Mouse (Mus musculus) lung, adult 2 months (tissue): ENCODE measurements around the gene Tbc1d25.

ENCODE experiments used
- CTCF ChIP-seq: fragments of 200-500 bp; IDR thresholded peaks from 2 replicates; pipeline ENCODE4 v1.5.1; 2011; ENCODE audit warnings: mild to moderate bottlenecking, low read length, control low read depth; ENCODE audit not compliant: insufficient read depth
- POLR2A ChIP-seq: fragments of 200-500 bp; IDR thresholded peaks from 2 replicates; pipeline ENCODE4 v1.6.1; 2011; ENCODE audit warnings: low read depth, mild to moderate bottlenecking, control low read depth, low read length, borderline replicate concordance; ENCODE audit errors: extremely low read depth

DNA sequence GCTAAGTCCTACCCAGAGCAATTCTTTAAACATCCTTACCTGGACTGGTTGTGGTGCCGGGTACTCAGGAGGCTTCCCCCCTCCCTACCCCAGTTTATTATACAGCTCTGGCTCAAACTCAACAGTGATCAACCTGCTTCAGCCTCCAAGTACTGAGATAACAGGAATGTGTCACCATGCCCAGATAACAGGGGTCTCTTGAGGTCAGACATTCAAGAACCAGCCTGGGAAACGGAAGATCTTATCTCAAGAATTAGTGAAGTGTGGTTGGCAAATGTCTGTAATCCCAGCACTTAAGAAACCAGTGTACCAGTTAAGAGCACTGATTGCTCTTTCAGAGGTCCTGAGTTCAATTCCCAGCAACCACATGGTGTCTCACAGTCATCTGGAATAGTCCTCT is 42.1 kb upstream of the Tbc1d25 start:
- TF ChIP-seq POLR2A, result no peak
- TF ChIP-seq CTCF, result no peak
